Mouse (Mus musculus) mesoderm, embryonic 11.5 days (tissue): ENCODE data around the gene Pfn1.

ENCODE experiments used
- DNase-seq: peaks from one replicate; pipeline ENCODE4 v3.0.0-alpha.2; 2012; ENCODE audit warnings: low read depth, low spot score

Gene Pfn1

DNA sequence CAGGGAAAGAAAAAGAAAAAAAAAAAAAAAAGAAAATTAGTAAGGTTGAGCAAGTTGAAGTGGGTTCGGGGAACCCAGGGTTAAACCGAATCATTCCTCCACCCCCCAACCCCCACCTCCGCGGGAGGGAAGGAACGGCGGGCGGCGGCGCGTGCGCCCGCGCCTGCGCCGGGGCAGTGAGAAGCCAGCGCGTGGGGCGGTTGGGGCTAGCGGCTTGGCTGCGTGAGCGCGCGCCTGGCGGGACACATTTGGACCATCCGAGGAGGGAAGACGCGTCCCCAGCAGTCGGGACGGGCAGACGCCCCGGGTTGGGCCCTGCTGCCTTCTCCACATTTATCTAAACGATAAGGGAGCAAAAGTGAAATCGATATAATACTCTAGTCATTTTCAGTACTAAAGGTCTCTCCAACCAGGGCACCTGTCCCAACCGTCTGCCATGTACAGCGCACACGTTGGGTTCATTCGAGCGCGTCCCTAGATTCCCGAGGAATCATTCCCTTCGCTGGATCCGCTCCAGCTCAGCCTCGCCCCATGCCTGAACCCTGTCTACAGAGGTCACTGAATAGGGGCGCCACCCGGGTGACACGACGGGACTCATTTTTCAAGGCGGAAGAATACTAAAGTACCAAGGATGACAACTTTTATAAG, 603 bp upstream of the Pfn1 start:
- DNase-seq, result peak; percentile 86

DNA sequence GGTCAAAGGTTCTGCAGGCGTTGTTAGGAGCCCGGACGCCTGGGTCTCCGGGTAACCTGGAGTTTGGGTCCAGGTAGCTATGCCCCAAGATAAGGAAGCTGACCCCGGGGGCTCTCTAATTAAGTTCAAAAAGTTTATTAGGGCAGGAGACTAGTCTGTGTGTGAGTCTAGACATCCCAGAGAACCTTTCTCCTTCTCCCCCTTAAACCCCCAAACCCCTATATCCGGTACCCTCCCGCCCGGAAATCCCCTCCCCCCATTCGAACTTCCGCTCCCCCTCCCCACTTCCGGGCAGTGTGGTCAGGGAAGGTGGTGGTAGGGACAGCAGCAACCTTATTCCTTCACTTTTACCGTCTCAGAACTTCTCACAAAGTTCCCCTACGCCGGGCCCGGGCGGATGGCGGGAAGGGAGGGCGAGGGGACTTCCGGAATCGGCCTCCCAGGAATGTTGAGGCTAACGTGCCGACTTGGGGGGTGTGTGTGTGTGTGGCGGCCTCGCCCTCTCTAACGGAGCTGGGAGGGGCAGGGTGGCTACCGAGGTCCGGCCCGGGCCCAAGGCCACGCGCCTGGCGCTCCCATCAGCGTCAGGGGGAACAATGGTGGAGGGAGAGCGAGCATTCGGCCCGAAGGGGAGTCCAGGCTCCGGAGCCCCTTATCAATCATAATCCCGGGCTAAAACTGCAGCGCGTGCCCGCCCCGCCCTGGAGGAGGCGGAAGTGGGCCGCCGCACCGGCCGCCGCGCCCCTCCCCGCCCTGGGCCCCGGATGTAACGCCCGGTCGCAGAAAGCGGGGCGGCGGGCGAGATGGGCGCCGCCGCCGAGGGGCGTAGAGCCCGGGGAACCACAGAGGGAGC, 873 bp downstream of the Pfn1 start:
- DNase-seq, result peak; percentile 75

DNA sequence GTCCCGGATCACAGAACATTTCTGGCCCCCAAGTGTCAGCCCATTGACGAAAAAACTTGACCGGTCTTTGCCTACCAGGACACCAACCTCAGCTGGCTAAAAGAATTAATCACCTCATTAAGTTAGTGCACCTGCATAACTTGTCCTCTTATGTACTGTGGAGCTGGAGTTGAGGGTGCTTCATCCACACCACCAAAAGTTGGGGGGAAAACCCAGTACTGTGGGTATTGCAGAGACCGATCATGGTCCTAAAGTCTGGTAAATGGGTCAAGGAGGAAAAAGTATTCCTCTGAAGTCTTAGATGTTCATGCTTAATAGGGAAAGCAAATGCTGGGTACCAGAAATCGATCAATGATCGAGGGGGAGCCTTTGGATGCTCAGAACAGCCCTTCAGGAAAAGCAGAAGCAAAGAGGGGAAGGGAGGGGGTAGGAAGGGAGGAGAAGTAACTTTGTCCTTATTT, 1.5 kb downstream of the Pfn1 start:
- no peak for DNase-seq

DNA sequence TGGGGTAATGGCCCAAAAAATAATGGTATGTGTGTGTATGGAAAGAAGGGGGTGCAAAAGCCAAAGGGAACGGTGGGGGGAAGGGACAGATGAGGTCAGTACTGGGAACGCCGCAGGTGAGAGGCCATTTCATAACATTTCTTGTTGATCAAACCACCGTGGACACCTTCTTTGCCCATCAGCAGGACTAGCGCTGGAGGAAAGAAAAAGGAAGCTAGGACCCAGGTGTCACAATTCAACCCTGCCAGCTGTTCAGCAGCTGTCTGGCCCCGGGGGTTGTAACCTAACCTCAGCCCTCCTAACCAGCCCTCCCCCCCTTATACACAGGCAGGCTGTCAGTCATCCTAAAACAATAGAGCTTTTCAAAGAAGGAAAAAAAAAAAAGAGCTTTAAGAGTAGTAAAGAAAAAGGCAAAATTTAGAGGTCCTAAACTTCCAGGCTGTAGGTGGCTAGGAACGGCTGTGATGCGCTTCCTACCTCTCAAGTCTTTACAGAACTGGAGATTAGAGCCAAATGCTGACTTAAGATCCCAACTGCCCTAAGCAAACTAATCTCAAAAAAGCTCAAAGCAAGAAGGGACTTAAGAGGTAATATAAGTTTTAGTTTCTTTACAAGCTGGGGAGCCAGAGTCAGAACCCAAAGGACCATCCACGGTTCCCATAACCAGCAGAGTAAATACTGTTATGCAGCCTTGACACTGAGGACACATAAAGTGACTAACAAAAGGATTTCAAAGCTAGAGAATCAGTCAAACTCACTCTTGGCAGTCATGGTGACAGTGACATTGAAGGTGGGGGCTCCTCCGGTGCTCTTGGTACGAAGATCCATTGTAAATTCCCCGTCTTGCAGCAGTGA, 2.2 kb downstream of the Pfn1 start:
- DNase-seq, result peak; percentile 39

DNA sequence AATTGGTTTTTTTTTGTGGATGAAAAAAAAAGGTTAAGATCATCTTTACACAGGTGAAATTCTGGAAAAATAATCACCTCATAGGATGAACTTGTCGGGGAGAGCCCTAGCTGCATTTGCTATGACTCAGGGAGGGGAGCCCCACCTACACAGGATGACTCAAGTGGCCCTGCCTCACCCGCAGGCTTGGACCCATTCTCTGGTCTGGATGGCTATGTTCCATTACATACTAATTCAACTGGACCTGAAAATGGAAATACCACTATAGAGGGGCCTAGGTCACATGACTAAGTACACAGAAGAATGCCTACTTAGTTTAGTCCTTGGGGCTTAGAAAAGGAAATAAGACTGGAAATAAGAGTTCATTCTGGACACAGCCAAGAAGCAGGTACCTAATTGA, 3.1 kb downstream of the Pfn1 start:
- DNase-seq, result no peak

DNA sequence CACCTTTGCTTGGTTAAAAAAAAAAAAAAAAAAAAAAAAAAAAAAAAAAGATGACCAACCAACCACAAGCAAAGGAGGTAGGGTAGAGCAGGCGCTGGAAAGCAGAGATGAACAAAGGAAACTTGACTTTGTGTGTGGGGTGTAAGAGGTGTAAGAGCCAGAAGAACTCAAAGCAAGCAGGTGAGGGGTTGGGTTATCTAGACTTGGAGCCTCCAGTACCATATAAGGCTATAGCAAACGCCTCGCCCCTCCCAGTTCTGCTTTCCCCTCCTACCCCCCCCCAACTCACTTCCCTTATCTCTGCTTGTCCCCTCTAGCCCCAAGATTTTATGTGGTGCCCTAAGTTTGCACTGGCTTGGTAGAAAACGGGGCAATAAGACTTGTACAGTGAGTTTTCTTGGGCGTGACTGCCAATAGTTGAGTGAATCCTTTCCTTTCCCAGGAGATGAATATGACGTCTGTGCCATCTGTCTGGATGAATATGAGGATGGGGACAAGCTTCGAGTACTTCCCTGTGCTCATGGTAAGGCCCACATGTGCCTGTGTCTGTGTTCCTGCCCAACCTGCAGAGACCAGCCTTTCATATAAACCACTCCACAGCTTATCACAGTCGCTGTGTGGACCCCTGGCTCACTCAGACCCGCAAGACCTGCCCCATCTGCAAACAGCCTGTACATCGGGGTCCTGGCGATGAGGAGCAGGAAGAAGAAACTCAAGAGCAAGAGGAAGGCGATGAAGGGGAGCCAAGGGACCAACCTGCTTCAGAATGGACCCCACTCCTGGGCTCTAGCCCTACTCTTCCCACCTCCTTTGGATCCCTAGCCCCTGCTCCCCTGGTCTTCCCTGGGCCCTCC, 3.9 kb downstream of the Pfn1 start:
- no peak for DNase-seq

DNA sequence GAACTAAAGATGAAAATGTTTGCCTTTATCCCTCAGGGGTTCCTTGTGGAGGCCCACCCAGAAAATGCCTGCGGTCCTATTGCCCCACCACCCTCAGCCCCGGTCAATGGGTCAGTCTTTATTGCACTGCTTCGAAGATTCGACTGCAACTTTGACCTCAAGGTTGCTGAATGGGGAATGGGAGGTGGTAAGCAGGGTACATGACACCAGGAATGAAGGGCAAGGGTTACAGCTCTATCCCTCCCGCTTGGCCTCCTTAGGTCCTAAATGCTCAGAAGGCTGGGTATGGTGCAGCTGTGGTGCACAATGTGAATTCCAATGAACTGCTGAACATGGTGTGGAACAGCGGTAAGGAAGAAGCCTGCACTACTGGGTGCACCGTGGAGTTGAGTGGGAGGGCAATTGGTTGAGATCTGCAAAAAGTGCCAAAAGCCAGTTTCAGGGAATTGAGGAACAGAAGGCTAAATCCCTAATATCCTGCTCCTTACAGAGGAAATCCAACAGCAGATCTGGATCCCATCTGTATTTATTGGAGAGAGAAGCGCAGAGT, 5.2 kb downstream of the Pfn1 start:
- DNase-seq, result no peak

DNA sequence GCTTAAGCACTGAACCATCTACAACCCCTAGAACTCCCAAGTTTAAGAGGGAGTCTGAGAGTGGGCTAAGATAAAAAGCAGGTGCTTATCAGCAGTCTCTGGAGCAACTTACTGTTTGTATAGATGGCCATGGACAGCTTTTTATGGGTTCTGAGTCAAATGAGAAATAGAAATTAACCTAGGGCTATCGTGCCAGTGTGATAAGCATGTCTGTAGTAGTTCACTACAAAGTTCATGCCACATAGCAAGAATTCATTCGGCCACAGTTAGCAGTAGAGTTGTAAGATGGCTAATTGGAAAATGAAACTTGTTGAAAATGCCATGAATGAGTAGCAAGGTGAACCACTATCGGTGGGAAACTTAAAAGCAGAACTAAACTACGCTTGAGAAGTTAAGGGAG, 5.9 kb downstream of the Pfn1 start:
- DNase-seq, result no peak

DNA sequence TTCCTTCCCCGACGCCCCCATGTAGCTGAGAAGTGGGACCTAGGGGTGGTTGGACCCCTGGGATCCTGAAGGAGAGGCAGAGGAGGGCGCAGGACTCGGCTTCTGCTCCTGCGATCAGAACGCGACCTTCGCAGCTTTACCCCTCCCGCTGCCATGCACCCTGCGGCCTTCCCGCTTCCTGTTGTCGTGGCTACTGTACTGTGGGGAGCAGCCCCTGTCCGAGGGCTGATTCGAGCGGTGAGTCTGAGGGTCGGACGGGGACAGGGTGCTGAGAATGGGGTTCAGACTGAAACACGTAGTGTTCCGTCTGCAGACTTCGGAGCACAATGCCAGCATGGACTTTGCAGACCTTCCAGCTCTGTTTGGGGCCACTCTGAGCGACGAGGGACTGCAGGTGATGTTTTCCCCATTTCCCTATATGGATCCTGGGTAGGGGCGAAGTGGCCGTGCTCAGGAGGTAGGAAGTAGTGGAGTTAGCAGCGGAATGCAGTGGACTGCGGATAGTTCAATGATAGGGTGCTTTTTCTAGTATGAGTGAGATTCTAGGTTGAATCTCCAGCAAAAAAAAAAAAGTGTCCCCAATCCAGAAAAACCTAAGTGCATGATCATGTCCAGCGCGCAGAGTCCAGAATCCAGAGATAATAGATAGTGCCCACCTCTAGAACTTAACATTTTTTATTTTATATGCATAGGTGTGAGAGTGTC, 6.6 kb downstream of the Pfn1 start:
- no peak for DNase-seq

DNA sequence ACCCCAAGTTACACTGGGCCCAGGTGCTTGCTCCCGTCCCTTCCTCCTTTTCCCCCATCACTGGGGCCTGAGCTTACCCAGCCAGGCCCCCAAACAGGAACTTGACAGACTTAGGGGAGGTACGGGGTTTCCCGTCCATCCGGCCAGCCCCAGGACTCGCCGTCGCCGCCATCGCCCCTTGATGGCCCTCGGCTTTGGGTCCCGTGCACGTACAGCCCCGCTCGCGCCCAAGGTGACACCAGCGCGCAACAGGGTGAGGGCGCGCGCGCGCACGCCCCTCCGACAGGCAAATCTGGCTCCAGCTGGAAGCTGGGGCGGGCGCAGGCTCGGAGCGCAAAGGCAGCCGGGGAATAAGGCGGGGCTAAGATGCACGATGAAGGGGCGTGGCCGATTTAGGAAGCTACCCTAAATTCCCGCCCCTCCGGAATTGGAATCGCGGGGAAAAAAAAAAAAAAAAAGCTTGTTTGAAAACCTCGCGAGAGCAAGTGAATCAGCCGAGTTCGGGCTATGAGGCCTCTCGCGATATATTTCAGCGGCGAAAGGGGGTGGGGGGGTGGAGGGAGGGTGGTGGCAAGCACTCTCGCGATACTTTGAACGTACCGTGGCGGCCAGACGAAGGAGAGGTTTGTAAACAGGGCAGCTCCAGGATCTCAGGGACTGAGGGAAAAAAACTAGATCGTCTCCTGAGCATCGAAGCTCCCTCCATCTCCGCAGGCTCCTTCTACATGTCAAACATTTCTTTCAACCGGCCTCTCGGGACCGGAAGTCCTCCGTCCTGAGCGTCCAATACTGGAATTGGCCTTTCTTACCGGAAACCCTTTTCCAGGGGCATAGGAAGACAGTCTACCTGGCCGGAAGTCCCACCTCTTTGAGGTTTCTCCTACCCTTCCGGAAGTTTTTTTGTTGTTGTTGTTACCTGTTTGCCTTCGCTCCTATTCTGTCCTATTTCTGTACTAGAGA, 7.5 kb downstream of the Pfn1 start, which contains the start of the genes Rnf167 and Slc25a11:
Rnf167 (plus strand) TSS at position 545 of the 960 bp plus-strand sequence.
Slc25a11 (minus strand) TSS at position 789 of the 960 bp plus-strand sequence.
- DNase-seq, result peak; percentile 99

DNA sequence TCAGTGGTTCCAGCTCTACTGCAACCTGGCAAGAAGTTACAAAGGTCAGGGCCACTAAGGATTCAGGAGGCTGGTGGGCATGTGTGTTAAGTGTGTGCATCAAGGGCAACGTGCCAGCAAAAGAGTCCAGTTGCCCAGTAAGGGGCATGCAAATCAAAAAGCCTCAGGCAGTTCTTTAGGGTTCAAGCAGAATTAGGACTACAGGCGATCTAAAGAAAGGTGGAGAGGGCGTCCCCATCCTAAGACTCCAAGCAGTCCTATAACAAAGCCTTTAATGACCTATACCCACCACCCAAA, 8.2 kb downstream of the Pfn1 start:
- DNase-seq, result no peak

DNA sequence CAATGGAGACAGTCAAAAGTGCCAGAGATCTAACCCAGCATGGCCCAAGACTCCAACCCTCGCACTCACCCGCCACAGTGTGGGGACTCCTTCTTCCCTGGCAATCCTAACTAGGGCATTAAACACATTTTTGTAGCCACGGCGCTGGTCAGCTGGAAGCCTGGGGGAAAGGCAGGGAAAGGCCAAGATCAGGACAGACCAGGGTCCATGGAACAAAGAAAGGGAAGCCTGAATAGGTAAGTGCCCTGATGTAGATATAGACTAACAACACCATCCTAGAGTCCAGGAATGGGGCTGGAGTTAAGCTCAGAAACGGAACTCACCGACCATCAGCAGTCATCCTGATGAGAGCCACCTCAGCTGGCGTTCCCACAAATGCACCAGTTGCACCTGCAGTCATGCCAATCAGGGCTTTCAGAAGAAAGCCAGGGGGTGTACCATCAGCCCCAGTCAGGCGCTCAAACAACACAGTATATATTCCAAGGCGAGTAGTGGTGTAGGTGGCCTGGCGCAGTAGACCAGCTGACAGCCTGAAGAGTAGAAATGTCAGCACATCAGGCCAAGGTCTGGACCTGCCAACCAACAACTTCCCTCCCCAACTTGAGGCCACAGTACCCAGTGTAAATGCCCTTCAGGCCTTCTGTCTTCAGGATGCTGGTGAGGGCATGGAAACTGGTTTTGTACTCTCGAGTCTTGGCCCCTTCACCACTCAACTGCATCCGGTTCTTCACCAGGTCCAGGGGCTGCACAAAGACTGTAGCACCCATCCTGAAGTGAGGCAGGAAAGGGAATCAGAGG, 8.8 kb downstream of the Pfn1 start:
- DNase-seq, result no peak

DNA sequence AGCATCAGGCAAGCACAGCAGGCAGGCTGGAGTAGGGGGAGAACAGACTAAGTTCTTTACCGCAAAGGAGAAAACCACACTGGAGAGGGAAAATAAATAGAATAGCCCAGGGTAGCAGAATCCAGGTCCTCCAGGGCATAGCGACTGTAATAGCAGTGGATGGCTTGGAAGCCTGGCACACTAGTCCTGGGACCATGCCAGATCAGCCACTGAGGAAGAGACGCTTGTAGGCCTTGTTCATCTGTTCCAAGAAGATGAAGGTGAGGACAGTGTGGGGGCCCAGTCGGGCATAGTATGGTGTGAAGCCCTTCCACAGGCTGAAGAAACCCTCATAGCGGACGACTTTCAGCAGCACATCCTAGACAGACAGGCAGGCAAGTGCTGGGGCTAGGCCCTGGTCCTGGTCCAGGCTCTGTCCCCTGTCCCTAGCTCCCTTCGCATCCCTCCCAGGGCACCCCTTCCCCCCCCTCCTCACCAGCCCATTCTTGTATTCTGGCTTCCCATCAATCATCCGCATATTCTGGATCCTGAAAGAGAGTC, 9.8 kb downstream of the Pfn1 start:
- DNase-seq, result no peak

DNA sequence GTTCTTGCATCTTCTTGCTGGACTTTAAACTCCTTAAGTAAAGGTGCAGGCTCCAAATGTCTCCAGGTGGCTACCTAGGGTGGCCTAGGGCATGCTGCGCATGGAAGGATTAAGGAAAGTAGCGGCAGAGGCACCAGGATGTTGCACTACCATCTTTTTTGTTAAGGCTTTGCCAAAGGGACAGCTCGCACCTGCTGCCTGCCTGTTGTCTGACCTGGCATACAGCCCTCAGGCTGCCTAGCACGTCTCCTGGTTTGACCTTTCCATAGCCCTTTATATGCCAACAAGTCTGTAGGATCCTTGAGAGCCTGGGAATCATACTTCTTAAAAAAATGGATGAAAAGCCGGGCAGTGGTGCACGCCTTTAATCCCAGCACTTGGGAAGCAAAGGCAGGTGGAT, 11.4 kb downstream of the Pfn1 start:
- no peak for DNase-seq

DNA sequence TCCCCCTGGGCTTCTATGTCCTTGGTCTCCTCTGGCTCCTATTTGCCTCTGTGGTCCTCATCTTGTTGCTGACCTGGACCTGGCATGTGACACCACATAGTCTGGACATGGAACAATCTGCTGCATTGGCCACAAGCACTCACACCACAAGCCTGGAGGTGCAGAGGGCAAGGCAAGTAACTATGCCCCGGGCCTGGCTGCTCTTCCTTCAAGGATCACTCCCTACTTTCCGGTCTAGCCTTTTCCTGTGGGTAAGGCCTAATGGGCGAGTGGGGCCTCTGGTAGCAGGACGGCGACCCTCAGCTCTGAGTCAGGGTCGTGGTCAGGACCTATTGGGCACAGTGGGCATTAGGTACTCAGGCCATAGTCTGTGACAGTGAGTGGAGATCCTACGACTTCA, 13.2 kb downstream of the Pfn1 start:
- DNase-seq, result no peak

DNA sequence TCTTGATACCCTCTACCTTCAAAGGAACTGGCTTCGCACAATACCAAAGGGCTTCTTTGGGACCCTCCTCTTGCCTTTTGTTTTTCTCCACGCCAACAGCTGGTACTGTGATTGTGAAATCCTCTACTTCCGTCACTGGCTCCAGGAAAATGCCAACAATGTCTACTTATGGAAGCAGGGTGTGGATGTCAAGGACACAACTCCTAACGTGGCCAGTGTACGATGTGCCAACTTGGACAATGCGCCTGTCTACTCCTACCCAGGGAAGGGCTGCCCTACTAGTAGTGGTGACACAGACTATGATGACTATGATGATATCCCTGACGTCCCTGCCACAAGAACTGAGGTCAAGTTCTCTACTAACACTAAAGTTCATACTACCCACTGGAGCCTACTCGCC, 14.5 kb downstream of the Pfn1 start:
- no peak for DNase-seq

DNA sequence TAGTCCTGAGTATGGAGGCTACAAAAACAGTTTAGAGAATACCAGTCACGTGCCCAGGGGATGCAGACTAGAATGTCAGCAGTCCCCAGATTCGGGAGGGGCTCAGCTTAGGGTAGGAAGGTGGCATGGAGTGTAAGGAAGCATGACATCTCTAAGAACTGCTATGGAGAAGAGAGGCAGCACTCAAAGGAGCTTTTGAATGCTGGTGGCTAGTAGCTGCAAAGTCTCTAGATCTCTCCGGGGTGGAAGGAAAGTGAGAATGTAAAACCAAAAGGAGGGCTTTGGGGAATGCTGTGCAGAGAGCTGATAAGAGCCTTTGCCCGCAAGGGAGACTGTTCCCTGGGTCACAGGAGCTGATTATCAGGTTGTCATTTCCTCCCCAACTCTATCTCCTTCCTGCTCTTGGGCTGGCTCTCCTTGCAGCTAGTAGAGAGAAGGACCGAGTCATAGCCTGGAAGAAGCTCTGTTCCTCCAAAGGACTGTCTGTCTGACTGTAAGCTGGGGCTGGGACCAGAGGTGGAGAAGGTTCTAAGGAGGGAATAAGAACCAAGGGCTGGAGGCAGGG, 15.6 kb downstream of the Pfn1 start, which contains the start of gene Gp1ba:
Gp1ba (plus strand) TSS at position 409 of the 565 bp plus-strand sequence.
- DNase-seq, result no peak

DNA sequence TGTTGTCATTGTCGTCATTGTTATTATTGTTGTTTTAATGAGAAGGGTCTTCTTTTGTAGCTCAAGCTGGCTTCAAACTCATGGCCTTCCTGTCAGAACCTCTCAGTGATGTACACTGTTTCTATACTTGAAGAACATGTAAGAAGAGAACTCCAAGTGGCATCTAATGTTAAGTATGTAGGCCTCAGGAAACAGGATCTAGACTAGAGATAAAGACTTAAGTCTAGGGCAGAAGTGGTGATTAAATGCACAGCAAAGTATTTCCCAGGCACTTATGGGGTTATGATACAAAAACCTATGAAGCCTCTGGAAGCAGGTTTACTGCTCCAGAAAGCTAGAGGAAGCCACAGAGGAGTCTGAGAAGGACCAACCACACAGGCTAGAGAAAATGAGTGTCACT, 16.2 kb downstream of the Pfn1 start:
- DNase-seq, result no peak
